Mouse (Mus musculus) lung, postnatal 0 days (tissue): ENCODE results near the gene Wdr24. TPM values are rescaled to one million over a fixed set of nuclear protein-coding genes. Genes with fewer than 3 reads are reported as not detected.
A peak's percentile ranks its signal among the peaks of the same experiment; 100 is the strongest.
"Not testable (repeated sequence)": the region's sequence is repeated elsewhere in the genome, so short reads cannot be mapped to it uniquely, and the experiment has no call there.

Source experiments
- ATAC-seq: fragments of 200-750 bp; cut with Nextera tagmentation; 2 replicates; pipeline ENCODE4 v1.8.0; 2017; ENCODE audit warnings: moderate library complexity
- DNase-seq: peaks from one replicate; pipeline ENCODE4 v3.0.0-alpha.2; 2016; ENCODE audit warnings: low spot score
- H3K27ac ChIP-seq: fragments of 300-500 bp; sonication (generic); 2 replicates; pipeline ENCODE4 v1.5.1; 2014; ENCODE audit warnings: antibody characterized with exemption, mild to moderate bottlenecking, low read length, mixed read lengths
- H3K27me3 ChIP-seq: fragments of 300-500 bp; sonication (generic); replicated peaks from 2 replicates; pipeline ENCODE4 v1.6.1; 2014; ENCODE audit warnings: low read length, mixed read lengths; ENCODE audit not compliant: insufficient read depth
- H3K36me3 ChIP-seq: fragments of 300-500 bp; sonication (generic); 2 replicates; pipeline ENCODE4 v1.6.1; 2014; ENCODE audit warnings: low read length, mixed read lengths; ENCODE audit not compliant: insufficient read depth
- H3K4me1 ChIP-seq: fragments of 300-500 bp; sonication (generic); 2 replicates; pipeline ENCODE4 v1.6.1; 2014; ENCODE audit warnings: antibody characterized with exemption, low read depth, low read length, mixed read lengths; ENCODE audit not compliant: insufficient read depth
- H3K4me2 ChIP-seq: fragments of 300-500 bp; sonication (generic); replicated peaks from 2 replicates; pipeline ENCODE4 v1.6.1; 2014; ENCODE audit warnings: low read depth, mild to moderate bottlenecking, low read length, moderate library complexity, mixed read lengths
- H3K4me3 ChIP-seq: fragments of 300-500 bp; sonication (generic); 2 replicates; pipeline ENCODE4 v1.5.1; 2014; ENCODE audit warnings: low read depth, low read length
- H3K9ac ChIP-seq: fragments of 300-500 bp; sonication (generic); replicated peaks from 2 replicates; pipeline ENCODE4 v1.6.1; 2014; ENCODE audit warnings: low read depth, mild to moderate bottlenecking
- H3K9me3 ChIP-seq: fragments of 300-500 bp; sonication (generic); 2 replicates; pipeline ENCODE4 v1.6.1; 2016; ENCODE audit warnings: low read length, mixed read lengths
- CTCF ChIP-seq: IDR thresholded peaks from 2 replicates; pipeline ENCODE4 v1.5.1; 2016; ENCODE audit warnings: antibody characterized with exemption, mild to moderate bottlenecking
- EP300 ChIP-seq: IDR thresholded peaks from 2 replicates; pipeline ENCODE4 v1.6.1; 2016; ENCODE audit warnings: antibody characterized with exemption, mild to moderate bottlenecking, control low read depth
- WGBS: fragments of 180-500 bp; shearing (Covaris S2); extraction: QIAGEN DNeasy Blood & Tissue Kit; methylation state at CpG from one replicate; pipeline ENCODE4 v1.1.7; 2014; 5-methylcytosine and 5-hydroxymethylcytosine counted together
- polyA plus RNA-seq: library from polyadenylated mRNA; unstranded; fragments of >200 nt; fragmentation: Nextera tagmentation; extraction: Ambion mirVana; gene quantifications from 2 replicates; pipeline ENCODE4 v1.2.1, GENCODE M21; 2015

Gene Wdr24
- polyA plus RNA-seq, 1 experiment from 2014 or later: 14.9 TPM

DNA sequence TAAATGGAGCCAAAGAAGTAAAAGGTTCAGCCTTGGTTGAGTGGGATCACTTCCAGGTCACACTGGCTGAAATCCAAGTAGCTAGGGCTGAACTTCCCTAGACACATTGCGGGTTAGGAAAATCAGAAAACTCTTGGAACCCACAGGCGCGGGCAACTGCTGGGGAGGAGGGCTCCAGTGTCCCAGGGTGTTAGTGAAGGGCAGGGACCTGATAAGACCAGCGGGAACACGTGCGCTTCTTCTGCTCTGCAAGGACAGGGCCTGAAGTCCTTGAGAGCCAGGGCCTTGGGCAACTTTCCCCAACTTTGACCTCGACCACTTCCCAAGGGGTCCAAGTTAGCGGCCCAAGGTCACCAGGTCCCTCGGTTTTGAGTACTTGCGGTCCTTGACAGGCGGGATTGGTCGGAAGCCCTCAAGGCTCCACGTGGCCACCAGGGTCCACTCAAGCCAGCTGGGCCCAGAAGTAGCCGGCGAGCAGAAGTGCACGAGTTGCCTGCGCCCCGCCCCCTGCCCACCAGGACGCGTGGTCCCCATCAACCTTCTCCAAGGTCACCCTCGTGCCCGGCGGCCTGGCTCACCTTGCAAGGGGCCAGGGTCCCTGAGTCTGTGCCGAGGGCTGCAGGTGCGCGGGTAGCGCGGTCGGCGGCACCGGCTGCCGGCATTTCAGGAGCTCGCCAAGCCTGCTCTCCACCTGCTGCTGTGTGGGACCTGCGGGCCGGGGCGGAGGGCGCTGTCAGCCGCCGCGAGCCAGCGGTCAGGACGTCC is 44.6 kb downstream of the Wdr24 start:
- H3K9me3 ChIP-seq: no peaks in the 10 kb centered on the region
- under 1% methylated on average over 41 of the region's 42 CpGs for WGBS
- ATAC-seq (peak; percentile 74), DNase-seq (peak; percentile 61)
- H3K4me3 ChIP-seq: peak overlapping the region; percentile 77
- H3K4me1 ChIP-seq: no peaks in the 10 kb centered on the region
- TF ChIP-seq CTCF (no peak), EP300 (no peak)
- H3K4me2 ChIP-seq: peak overlapping the region; percentile 98
- no peaks in the 10 kb centered on the region for H3K36me3 ChIP-seq
- H3K9ac ChIP-seq: peak overlapping the region; percentile 62
- peak overlapping the region; percentile 77 for H3K27ac ChIP-seq
- H3K27me3 ChIP-seq: no peaks in the 10 kb centered on the region

DNA sequence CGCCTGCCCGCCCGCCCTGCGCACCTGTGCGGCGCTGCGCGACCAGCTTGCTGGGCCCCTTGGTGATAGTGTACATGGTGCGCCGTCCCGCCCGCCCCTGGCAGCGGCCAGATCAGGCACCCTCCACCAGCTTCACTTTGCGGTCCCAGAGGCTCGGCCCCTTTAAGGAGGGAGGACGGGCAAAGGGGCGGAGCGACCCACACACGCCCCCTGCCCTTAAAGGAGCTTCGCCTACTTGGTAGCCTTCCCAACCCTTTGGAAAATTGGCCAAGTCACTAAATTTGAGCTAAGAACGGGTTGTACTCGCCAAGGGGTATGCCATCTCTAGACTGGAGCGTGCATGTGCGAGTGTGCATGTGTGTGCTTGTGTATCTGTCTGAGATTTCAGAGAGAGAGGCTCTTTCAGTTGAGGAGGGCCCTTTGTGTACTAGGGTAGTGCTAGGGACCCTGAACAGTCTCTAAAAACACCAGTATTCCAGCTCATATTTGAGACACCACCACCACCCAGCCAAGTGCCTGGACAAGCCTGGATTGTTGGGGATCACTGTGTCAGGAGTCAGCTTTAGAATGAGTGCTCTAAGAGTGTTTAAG is 45.3 kb downstream of the Wdr24 start, which contains the start of gene Mcrip2:
TSS of gene Mcrip2 (minus strand) at position 164 of the 591 bp plus-strand sequence.
- H3K9me3 ChIP-seq: no peaks in the 10 kb centered on the region
- H3K27me3 ChIP-seq: no peaks in the 10 kb centered on the region
- H3K27ac ChIP-seq: peak within 1 kb of the TSS; percentile 77
- H3K9ac ChIP-seq: peak within 1 kb of the TSS; percentile 62
- H3K4me2 ChIP-seq: peak within 1 kb of the TSS; percentile 98
- peak; percentile 92 for ATAC-seq
- DNase-seq: peak; percentile 93
- peak within 1 kb of the TSS; percentile 77 for H3K4me3 ChIP-seq
- no peaks in the 10 kb centered on the region for H3K36me3 ChIP-seq
- TF ChIP-seq CTCF: peak; percentile 34
- no peak for TF ChIP-seq EP300
- no peaks in the 10 kb centered on the region for H3K4me1 ChIP-seq
- 4% methylated on average over 24 of the region's 24 CpGs for WGBS

DNA sequence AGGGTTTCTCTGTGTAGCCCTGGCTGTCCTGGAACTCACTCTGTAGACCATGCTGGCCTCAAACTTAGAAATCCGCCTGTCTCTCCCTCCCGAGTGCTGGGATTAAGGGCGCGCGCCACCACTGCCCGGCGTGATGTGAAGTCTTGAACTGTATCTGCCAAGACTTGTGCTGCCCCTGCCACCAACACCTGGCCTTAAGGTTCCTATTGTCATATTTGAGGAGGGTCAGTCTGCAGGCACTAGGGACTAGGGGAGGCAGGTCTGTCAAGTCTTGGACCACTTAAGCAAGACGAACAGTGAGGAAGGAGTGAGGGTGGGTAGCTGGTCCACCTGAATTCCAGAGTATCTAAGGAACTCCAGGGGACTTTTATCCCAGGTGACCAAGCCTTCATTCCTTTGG is 46.1 kb downstream of the Wdr24 start:
- H3K9ac ChIP-seq: no peak overlapping the region
- H3K27me3 ChIP-seq: no peaks in the 10 kb centered on the region
- H3K4me1 ChIP-seq: no peaks in the 10 kb centered on the region; the same call in 1 of the 2 replicates
- H3K36me3 ChIP-seq: no peaks in the 10 kb centered on the region
- no peaks in the 10 kb centered on the region for H3K9me3 ChIP-seq
- no peak overlapping the region for H3K4me2 ChIP-seq
- no peak overlapping the region for H3K4me3 ChIP-seq
- no peak for DNase-seq
- H3K27ac ChIP-seq: no peak overlapping the region
- no peak for TF ChIP-seq EP300
- TF ChIP-seq CTCF: no peak
- no peak for ATAC-seq
- 77% methylated on average over 3 of the region's 8 CpGs for WGBS

DNA sequence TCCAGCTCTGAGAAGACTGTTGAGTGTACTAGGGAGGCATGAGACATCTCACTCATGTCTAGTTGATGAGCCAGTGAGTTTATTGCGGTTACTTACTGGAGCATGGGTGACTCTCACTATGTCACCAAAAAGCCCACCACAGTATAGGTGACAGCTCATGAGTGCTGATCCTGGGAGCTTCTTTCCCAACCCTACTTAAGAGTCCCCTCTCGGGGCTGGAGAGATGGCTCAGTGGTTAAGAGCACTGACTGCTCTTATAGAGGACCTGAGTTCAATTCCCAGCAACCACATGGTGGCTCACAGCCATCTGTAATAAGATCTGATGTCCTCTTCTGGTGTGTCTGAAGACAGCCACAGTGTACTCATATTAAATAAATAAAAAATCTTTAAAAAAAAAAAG is 46.5 kb downstream of the Wdr24 start:
- 81% methylated on average over 2 of the region's 2 CpGs for WGBS
- Histone ChIP-seq H3K4me1 (no peaks in the 10 kb centered on the region; the same call in 1 of the 2 replicates), H3K9ac (no peak overlapping the region), H3K9me3 (no peaks in the 10 kb centered on the region), H3K27ac (no peak overlapping the region), H3K36me3 (no peaks in the 10 kb centered on the region), H3K4me3 (no peak overlapping the region), H3K4me2 (no peak overlapping the region), H3K27me3 (no peaks in the 10 kb centered on the region)
- ATAC-seq: no peak
- no peak for TF ChIP-seq EP300
- no peak for TF ChIP-seq CTCF
- DNase-seq: no peak

DNA sequence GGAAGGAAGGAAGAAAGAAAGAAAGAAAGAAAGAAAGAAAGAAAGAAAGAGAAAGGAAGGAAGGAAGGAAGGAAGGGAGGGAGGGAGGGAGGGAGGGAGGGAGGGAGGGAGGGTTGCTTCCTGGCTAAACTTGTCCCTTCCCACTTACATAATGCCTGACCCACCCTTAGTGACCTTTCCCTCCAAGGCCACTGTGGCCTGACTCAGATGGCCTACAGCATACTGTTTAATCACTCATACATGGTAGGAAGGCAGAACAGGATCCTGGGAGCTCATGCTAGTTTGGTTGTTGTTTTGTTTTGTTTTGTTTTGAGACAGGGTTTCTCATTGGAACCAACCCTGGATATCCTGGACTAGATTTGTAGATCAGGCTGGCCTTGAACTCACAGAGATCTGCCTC is 48.1 kb downstream of the Wdr24 start:
- DNase-seq, H3K4me1 ChIP-seq, H3K4me2 ChIP-seq, H3K27me3 ChIP-seq, H3K36me3 ChIP-seq, H3K9me3 ChIP-seq, H3K4me3 ChIP-seq, H3K9ac ChIP-seq, ATAC-seq, H3K27ac ChIP-seq: not testable (repeated sequence)

DNA sequence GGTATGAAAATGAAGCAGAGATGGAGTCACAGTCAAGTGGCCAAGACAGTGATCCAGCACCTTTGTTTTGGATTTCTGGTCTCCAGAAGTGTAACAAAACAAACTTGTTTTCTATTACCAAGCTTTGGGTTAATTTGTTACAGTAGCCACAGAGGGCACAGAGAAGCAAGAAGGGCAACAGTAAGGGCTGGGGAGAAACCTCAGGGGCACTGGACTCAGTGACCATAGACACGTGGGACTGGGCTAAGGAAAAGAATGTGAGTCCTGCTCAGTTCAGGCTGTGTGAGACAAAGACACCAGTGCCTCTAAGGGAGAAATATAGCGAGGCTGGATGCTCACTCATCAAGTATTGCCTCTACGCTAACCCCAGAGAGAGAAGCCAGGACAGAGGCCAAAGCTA is 49.2 kb downstream of the Wdr24 start:
- ATAC-seq (no peak), DNase-seq (no peak)
- H3K4me2 ChIP-seq: no peak overlapping the region
- H3K9me3 ChIP-seq: no peaks in the 10 kb centered on the region
- no peaks in the 10 kb centered on the region for H3K27me3 ChIP-seq
- H3K36me3 ChIP-seq: no peaks in the 10 kb centered on the region
- H3K4me3 ChIP-seq: no peak overlapping the region
- no peak overlapping the region for H3K9ac ChIP-seq
- no peak overlapping the region for H3K27ac ChIP-seq
- peaks cover 6% of the 10 kb centered on the region; the same call in 1 of the 2 replicates for H3K4me1 ChIP-seq
- no peak for TF ChIP-seq EP300
- TF ChIP-seq CTCF: no peak
- 71% methylated on average over 3 of the region's 3 CpGs for WGBS
